Mouse (Mus musculus): ENCODE results near the gene Tamm41. TPM values are rescaled to one million over a fixed set of nuclear protein-coding genes. Genes with fewer than 3 reads are reported as not detected.

The Tamm41 gene
- 25.6 TPM for polyA plus RNA-seq (2015; fragmentation: Illumina TruSeq; extraction: RNeasy Lipid Tissue Mini Kit (QIAGEN cat#74804); ENCODE audit: low read depth, low replicate concordance)

GRCm38 (mm10) chr6:115037103-115038094, at the start of gene Tamm41:
TSS of gene Tamm41 (minus strand) at chr6:115037876.

GRCm38 (mm10) chr6:114969213-114970120, 68.2 kb downstream of the Tamm41 start, which contains the start of gene Vgll4:
TSS of gene Vgll4 (minus strand) at chr6:114969994.

Other genes starting within 250 kb of the Tamm41 start
- gene Vgll4, start 67.9 kb downstream of the Tamm41 start, polyA plus RNA-seq (2015; fragmentation: Illumina TruSeq; extraction: RNeasy Lipid Tissue Mini Kit (QIAGEN cat#74804); ENCODE audit: low read depth, low replicate concordance), result 29.3 TPM
- gene Syn2, start 97.0 kb upstream of the Tamm41 start, polyA plus RNA-seq (2015; fragmentation: Illumina TruSeq; extraction: RNeasy Lipid Tissue Mini Kit (QIAGEN cat#74804); ENCODE audit: low read depth, low replicate concordance), result 348 TPM
- gene Gm17482, start 189.5 kb upstream of the Tamm41 start, polyA plus RNA-seq (2015; fragmentation: Illumina TruSeq; extraction: RNeasy Lipid Tissue Mini Kit (QIAGEN cat#74804); ENCODE audit: low read depth, low replicate concordance), result not detected
- 28.5 TPM for gene Timp4, start 214.3 kb upstream of the Tamm41 start, polyA plus RNA-seq (2015; fragmentation: Illumina TruSeq; extraction: RNeasy Lipid Tissue Mini Kit (QIAGEN cat#74804); ENCODE audit: low read depth, low replicate concordance)